Mouse (Mus musculus) kidney, embryonic 15.5 days (tissue): Measurements from ENCODE around the gene Platr17. TPM values are rescaled to one million over a fixed set of nuclear protein-coding genes. Genes with fewer than 3 reads are reported as not detected.
"Not testable (repeated sequence)": the region's sequence is repeated elsewhere in the genome, so short reads cannot be mapped to it uniquely, and the experiment has no call there.

ENCODE experiments used
- ATAC-seq: fragments of 200-750 bp; cut with Nextera tagmentation; replicated peaks from 2 replicates; pipeline ENCODE4 v1.8.0; 2017; ENCODE audit warnings: moderate TSS enrichment; ENCODE audit not compliant: low FRiP score
- H3K27ac ChIP-seq: fragments of 300-500 bp; sonication (generic); 2 replicates; pipeline ENCODE4 v1.5.1; 2015; ENCODE audit warnings: mild to moderate bottlenecking, inconsistent platforms
- H3K27me3 ChIP-seq: fragments of 300-500 bp; sonication (generic); 2 replicates; pipeline ENCODE4 v1.6.1; 2015; ENCODE audit warnings: inconsistent platforms
- H3K36me3 ChIP-seq: fragments of 300-500 bp; sonication (generic); 2 replicates; pipeline ENCODE4 v1.6.1; 2015; ENCODE audit warnings: inconsistent platforms
- H3K4me1 ChIP-seq: fragments of 300-500 bp; sonication (generic); 2 replicates; pipeline ENCODE4 v1.6.1; 2015; ENCODE audit warnings: inconsistent platforms
- H3K4me2 ChIP-seq: fragments of 300-500 bp; sonication (generic); 2 replicates; pipeline ENCODE4 v1.6.1; 2015; ENCODE audit warnings: moderate library complexity, mild to moderate bottlenecking, inconsistent platforms
- H3K4me3 ChIP-seq: fragments of 300-500 bp; sonication (generic); replicated peaks from 2 replicates; pipeline ENCODE4 v1.5.1; 2015; ENCODE audit warnings: mild to moderate bottlenecking, inconsistent platforms
- H3K9ac ChIP-seq: fragments of 300-500 bp; sonication (generic); 2 replicates; pipeline ENCODE4 v1.6.1; 2015; ENCODE audit warnings: mild to moderate bottlenecking, inconsistent platforms
- H3K9me3 ChIP-seq: fragments of 300-500 bp; sonication (generic); replicated peaks from 2 replicates; pipeline ENCODE4 v1.6.1; 2016; ENCODE audit warnings: inconsistent platforms
- WGBS: fragments of 180-500 bp; shearing (Covaris S2); methylation state at CpG from one replicate; pipeline ENCODE4 v1.1.7; 2015; ENCODE audit warnings: mixed read lengths; 5-methylcytosine and 5-hydroxymethylcytosine counted together
- polyA plus RNA-seq: library from polyadenylated mRNA; unstranded; fragments of >200 nt; fragmentation: Nextera tagmentation; extraction: Ambion mirVana; gene quantifications from 2 replicates; pipeline ENCODE4 v1.2.1, GENCODE M21; 2015

Gene Platr17
- polyA plus RNA-seq, 1 experiment from 2014 or later: 0.19 TPM

- H3K4me1 ChIP-seq: peaks cover 18% of the 10 kb centered on the region
- H3K4me2 ChIP-seq, H3K27ac ChIP-seq, H3K9me3 ChIP-seq, H3K4me3 ChIP-seq, H3K9ac ChIP-seq, H3K36me3 ChIP-seq, H3K27me3 ChIP-seq, ATAC-seq: not testable (repeated sequence)
- 75% methylated on average over 6 of the region's 6 CpGs for WGBS
These were observed 13.0 kb upstream of the Platr17 start for GRCm38 (mm10) chr17:33891892-33892291.

GRCm38 (mm10) chr17:33892429-33892828, 12.5 kb upstream of the Platr17 start:
- H3K36me3 ChIP-seq: no peaks in the 10 kb centered on the region
- H3K4me2 ChIP-seq: no peak overlapping the region
- no peak overlapping the region for H3K4me3 ChIP-seq
- 33% methylated on average over 7 of the region's 7 CpGs for WGBS
- H3K4me1 ChIP-seq: peaks cover 18% of the 10 kb centered on the region
- no peak for ATAC-seq
- no peaks in the 10 kb centered on the region for H3K27me3 ChIP-seq
- no peaks in the 10 kb centered on the region for H3K9me3 ChIP-seq
- no peak overlapping the region for H3K9ac ChIP-seq
- H3K27ac ChIP-seq: no peak overlapping the region

GRCm38 (mm10) chr17:33893011-33893410, 11.9 kb upstream of the Platr17 start:
- H3K27ac ChIP-seq, H3K9ac ChIP-seq, H3K9me3 ChIP-seq, H3K27me3 ChIP-seq, ATAC-seq, H3K4me2 ChIP-seq, H3K4me3 ChIP-seq, H3K36me3 ChIP-seq: not testable (repeated sequence)
- WGBS: 80% methylated on average over 4 of the region's 4 CpGs
- peaks cover 15% of the 10 kb centered on the region for H3K4me1 ChIP-seq

- Histone ChIP-seq H3K27me3 (no peaks in the 10 kb centered on the region), H3K9me3 (no peaks in the 10 kb centered on the region), H3K4me1 (no peaks in the 10 kb centered on the region), H3K4me2 (no peak overlapping the region), H3K27ac (no peak overlapping the region), H3K36me3 (no peaks in the 10 kb centered on the region), H3K9ac (no peak overlapping the region), H3K4me3 (no peak overlapping the region)
- WGBS: 42% methylated on average over 6 of the region's 6 CpGs
- ATAC-seq: no peak
These were observed 7.7 kb upstream of the Platr17 start for GRCm38 (mm10) chr17:33897114-33897794.

GRCm38 (mm10) chr17:33898193-33898592, 6.7 kb upstream of the Platr17 start:
- not testable (repeated sequence) for H3K27ac ChIP-seq, H3K9me3 ChIP-seq, H3K4me2 ChIP-seq, H3K4me1 ChIP-seq, H3K4me3 ChIP-seq, H3K9ac ChIP-seq, ATAC-seq, H3K36me3 ChIP-seq, H3K27me3 ChIP-seq
- 81% methylated on average over 4 of the region's 4 CpGs for WGBS

GRCm38 (mm10) chr17:33899642-33900041, 5.3 kb upstream of the Platr17 start:
- no peaks in the 10 kb centered on the region for H3K36me3 ChIP-seq
- H3K27me3 ChIP-seq: no peaks in the 10 kb centered on the region
- no peak overlapping the region for H3K4me3 ChIP-seq
- no peaks in the 10 kb centered on the region for H3K4me1 ChIP-seq
- no peak overlapping the region for H3K9ac ChIP-seq
- no peaks in the 10 kb centered on the region for H3K9me3 ChIP-seq
- WGBS: 75% methylated on average over 4 of the region's 4 CpGs
- no peak overlapping the region for H3K4me2 ChIP-seq
- no peak overlapping the region for H3K27ac ChIP-seq
- no peak for ATAC-seq

- no peak overlapping the region for H3K4me2 ChIP-seq
- H3K4me3 ChIP-seq: no peak overlapping the region
- no peaks in the 10 kb centered on the region for H3K9me3 ChIP-seq
- WGBS: 62% methylated on average over 7 of the region's 7 CpGs
- H3K36me3 ChIP-seq: no peaks in the 10 kb centered on the region
- H3K4me1 ChIP-seq: no peaks in the 10 kb centered on the region
- no peak overlapping the region for H3K27ac ChIP-seq
- no peak for ATAC-seq
- no peaks in the 10 kb centered on the region for H3K27me3 ChIP-seq
- no peak overlapping the region for H3K9ac ChIP-seq
These were observed 4.5 kb upstream of the Platr17 start for GRCm38 (mm10) chr17:33900281-33900988.

GRCm38 (mm10) chr17:33900989-33901314, 4.0 kb upstream of the Platr17 start:
- Histone ChIP-seq H3K36me3 (no peaks in the 10 kb centered on the region), H3K4me3 (no peak overlapping the region), H3K9ac (no peak overlapping the region), H3K4me1 (no peaks in the 10 kb centered on the region), H3K27me3 (no peaks in the 10 kb centered on the region), H3K9me3 (no peaks in the 10 kb centered on the region), H3K4me2 (no peak overlapping the region), H3K27ac (no peak overlapping the region)
- 86% methylated on average over 4 of the region's 4 CpGs for WGBS
- ATAC-seq: no peak

- H3K27ac ChIP-seq: no peak overlapping the region
- no peak for ATAC-seq
- H3K4me2 ChIP-seq: no peak overlapping the region
- H3K9ac ChIP-seq: no peak overlapping the region
- 58% methylated on average over 4 of the region's 4 CpGs for WGBS
- no peaks in the 10 kb centered on the region for H3K36me3 ChIP-seq
- no peaks in the 10 kb centered on the region for H3K9me3 ChIP-seq
- no peaks in the 10 kb centered on the region for H3K27me3 ChIP-seq
- no peak overlapping the region for H3K4me3 ChIP-seq
- no peaks in the 10 kb centered on the region for H3K4me1 ChIP-seq
These were observed 3.3 kb upstream of the Platr17 start for GRCm38 (mm10) chr17:33901653-33902052.

- Histone ChIP-seq H3K9me3 (no peaks in the 10 kb centered on the region), H3K36me3 (no peaks in the 10 kb centered on the region), H3K4me3 (no peak overlapping the region), H3K27me3 (no peaks in the 10 kb centered on the region), H3K9ac (no peak overlapping the region), H3K4me2 (no peak overlapping the region), H3K4me1 (no peaks in the 10 kb centered on the region), H3K27ac (no peak overlapping the region)
- no peak for ATAC-seq
- 21% methylated on average over 4 of the region's 4 CpGs for WGBS
These were observed 2.9 kb upstream of the Platr17 start for GRCm38 (mm10) chr17:33902079-33902478.

- no peak overlapping the region for H3K4me2 ChIP-seq
- no peak for ATAC-seq
- H3K27ac ChIP-seq: no peak overlapping the region
- H3K9me3 ChIP-seq: no peaks in the 10 kb centered on the region
- peaks cover 1% of the 10 kb centered on the region; the same call in 1 of the 2 replicates for H3K4me1 ChIP-seq
- H3K36me3 ChIP-seq: no peaks in the 10 kb centered on the region
- no peak overlapping the region for H3K9ac ChIP-seq
- WGBS: 74% methylated on average over 7 of the region's 7 CpGs
- no peaks in the 10 kb centered on the region for H3K27me3 ChIP-seq
- no peak overlapping the region for H3K4me3 ChIP-seq
These were observed 2.4 kb upstream of the Platr17 start for GRCm38 (mm10) chr17:33902491-33902890.

- H3K9ac ChIP-seq, H3K27ac ChIP-seq, H3K36me3 ChIP-seq, H3K27me3 ChIP-seq, H3K9me3 ChIP-seq, ATAC-seq, H3K4me2 ChIP-seq, H3K4me3 ChIP-seq: not testable (repeated sequence)
- WGBS: 78% methylated on average over 6 of the region's 6 CpGs
- H3K4me1 ChIP-seq: peaks cover 12% of the 10 kb centered on the region
These were observed 854 bp upstream of the Platr17 start for GRCm38 (mm10) chr17:33903911-33904651.
